Mouse (Mus musculus): Measurements from ENCODE around the gene Atp6v0b.

The Atp6v0b gene

DNA sequence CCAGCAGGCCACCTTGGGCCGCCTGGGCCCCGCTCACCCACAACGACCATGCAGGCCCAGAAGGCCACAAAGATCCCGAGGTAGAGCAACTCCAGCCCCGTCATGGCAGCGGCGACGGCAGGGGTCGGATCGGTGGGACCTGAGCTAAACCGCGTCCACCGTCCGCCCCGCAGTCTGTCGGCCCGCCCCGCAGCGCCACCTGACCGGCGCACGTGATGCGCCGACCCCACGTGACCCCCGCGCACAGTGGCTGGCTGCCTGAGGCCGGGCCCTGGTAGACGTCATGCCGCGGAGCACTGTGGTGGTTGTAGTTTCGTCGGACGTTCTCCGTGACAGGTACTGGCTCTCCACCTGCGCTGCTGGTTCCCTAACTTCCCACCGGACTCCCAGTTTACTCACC is at the start of gene Atp6v0b:
Gene Atp6v0b, minus strand, starts transcription at position 201 of the 400 bp plus-strand sequence.
- DNase-seq (ENCODE audit: low read depth): peak; percentile 92

DNA sequence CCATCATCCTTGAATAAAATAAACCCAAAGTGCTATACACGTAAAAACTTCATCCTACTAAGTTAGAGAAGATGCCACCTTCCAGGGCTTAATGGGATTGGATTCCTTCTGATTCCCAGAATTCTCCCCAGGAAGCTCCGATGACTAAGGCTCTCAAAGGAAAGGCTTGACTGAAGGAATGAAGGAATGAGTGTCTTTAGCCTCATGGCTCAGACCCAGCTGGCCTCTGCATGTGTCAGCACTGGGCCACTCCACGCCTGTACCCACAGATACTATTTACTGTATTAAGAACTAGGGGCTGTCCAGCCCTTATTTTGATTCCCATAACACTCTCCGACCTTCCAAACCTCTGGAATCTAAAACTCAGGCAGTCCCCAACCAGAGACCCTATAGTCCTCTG is 46.9 kb upstream of the Atp6v0b start:
- DNase-seq (ENCODE audit: low read depth): no peak

DNA sequence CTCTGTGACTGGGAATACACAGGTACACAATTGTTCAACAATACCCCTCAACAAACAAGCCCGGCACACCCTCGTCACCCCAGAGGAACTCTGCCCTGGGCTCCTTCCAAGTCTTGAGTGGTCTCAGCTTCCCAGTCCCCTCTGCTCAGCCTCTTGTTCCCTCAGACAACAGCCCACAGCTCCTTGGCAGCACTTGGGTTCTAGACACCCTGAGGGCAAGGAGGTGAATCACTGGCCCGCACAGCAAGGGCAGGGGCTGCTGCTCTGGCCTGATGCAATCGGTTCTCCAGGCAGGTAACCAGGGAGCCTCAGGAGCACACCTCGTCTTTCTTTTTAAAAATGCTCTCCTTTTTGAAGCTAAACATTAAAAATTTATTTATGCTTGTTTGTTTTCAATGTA is 46.1 kb upstream of the Atp6v0b start:
- no peak for DNase-seq (ENCODE audit: low read depth)

DNA sequence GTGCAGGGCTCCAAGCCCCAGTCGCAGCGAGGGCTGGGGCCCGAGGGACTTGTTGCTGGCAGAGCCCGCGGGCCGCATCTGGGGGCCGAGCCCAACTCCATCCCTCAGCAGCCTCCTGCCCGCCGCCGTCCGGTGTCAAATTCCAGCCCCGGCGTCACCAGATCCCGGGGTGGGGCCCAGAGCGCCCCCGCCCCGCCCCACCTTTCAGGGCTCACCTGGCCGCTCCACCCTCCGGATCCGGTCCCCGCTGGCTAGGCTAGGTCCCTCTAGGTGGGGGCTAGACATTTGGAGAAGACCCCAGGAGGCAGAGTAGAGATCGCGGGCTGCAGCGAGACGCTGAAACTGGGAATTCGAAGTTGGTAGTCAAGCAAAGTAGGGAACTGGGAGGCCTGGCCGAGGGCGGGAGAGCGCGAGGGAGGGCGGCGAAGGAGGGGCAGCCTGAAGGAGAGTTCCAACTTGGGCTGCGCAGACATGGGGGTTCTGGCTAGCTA is 42.3 kb upstream of the Atp6v0b start, which contains the start of gene Artn:
Gene Artn, minus strand, starts transcription at position 373 of the 491 bp plus-strand sequence.
- DNase-seq (ENCODE audit: low read depth): no peak

DNA sequence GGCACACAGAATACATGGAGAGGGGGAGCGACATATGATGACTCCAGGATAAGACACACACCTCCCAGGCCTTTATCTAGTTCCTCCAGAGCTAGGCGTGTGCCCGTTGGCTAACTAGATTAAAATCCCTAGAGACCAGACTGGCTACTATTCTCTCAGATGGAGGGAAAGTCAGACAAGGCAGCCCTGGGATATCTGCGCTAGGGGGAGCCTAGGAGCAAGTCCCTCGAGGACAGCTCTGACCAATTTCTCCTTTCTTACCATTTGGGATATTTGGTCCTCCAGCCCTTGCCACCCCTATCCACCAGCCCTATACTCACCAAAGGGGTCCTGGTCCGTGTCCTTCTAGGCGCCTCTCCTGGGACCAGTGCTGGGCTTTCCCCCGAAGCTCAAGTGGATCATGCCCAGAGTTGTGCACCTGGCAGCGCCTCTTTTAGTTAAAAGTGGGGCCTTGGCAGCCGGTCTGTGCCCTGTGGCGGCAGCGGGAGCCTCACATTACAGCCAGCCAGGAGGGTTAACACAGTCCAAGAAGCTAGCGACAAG is 41.6 kb upstream of the Atp6v0b start:
- no peak for DNase-seq (ENCODE audit: low read depth)

DNA sequence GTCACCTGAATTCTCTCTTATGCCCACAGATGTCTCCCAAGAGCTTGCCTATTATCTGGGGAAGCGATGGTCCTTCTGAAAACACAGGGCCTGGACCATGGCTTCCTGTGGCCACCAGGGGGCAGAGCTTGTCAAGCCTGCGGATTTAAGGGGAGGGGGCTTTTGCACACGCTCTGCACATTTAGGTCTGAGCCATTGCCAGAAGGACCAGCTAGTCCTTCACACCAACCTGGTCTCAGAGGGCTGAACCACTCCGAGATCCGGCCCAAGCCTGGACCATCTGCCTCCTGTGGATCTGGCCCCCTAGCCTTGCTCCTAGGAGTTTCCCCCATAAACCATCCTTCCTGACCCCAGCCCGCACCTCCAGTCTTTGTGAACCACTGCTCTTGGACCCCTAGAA is 41.1 kb upstream of the Atp6v0b start:
- DNase-seq (ENCODE audit: low read depth): peak; percentile 34

DNA sequence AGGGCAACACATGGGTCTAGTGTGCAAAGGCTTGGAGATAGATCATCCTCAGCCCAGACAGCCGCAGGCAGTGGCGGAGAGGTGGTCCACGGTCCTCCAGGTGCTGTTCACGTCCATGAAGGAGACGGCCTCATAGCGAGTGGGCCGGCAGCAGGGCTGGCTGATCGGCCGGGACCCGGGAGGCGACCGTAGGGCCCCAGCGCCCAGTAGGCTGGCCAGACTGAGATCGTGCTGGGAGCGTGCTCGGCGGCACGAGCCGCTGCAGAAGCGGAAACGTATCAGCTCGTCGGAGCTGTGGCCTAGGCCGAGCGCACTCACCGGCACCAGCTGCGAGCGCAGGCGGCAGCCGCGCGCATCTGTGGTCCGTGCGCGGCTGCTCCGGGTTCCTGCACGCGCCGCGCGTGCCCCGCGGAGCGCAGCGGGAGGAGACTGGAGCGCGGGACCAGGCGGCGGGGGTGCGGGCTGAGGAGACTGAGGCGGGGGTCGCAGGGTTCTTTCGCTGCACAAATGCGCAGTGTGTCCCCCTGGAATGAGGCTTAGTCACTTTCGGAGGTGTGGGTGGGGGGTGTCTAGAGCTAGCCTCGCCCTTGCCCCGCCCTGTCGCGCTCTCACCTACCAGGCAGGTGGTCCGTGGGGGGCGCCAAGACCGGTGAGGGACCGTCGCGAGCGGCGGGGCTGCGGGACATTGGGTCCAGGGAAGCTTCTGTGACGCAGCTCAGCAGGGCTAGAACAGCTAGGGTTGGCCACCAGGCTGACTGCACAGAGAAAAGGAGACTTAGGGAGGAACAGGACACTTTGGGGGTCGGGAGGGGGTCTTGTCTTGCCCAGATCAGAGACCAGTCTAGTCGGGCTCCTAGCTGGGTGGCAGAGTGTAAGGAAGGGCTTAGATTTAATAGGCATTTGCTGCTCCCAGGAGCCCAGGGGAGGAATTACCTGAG is 39.7 kb upstream of the Atp6v0b start:
- no peak for DNase-seq (ENCODE audit: low read depth)

DNA sequence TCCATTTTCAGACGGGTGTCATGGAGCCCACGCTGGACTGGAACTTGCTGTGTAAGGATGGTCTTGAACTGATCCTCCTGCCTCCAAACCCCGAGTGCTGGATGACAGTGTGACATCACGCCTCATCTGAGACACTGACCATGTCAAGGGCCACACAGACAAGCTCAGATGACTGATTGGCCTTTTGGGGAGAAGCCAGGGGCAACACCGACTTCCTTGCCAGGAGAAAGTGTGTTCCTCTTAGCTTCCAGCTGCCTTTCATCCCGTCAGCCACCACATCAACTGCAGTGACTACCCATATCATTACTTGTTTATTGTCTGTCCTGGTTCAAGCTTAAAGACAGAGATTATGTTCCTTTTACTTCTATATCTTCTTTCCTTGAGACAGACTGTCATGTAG is 37.8 kb upstream of the Atp6v0b start:
- DNase-seq (ENCODE audit: low read depth): no peak

DNA sequence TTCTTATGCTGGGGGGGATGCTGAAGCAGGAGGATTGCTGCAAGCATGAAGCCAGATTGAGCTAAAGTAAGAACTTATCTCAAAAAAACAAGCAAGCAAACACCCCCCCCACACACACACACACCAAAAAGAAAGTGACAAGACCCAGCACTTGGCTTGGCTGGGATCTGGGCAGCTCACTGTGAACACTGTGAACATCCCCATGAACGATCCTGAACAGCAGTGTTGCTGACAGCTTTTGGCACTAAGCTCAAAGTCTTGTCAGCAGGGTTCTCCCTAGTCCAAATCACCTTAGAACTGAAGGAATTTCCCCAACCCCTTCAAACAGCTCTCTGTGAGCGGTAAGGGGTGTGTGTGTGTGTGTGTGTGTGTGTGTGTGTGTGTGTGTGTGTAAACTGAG is 36.3 kb upstream of the Atp6v0b start:
- no peak for DNase-seq (ENCODE audit: low read depth)

DNA sequence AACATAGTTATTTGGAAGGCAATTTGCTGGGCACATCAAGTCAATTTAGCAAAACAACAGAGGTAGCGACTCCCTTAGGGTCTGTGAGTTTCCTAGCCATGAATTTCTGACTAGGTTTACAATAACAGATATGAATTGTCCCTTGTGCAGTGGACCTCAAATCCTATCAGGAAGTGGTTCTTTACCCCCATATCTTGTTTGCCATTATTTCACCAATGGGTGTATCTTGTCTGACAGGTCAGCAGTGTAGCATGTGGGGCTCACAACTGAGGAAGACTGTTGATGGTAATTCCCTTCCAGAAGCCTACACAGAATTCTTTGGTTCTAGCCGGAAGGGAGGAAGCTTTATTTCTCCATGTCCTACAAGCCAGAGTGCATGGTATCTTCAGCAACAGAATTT is 34.2 kb upstream of the Atp6v0b start:
- no peak for DNase-seq (ENCODE audit: low read depth)

DNA sequence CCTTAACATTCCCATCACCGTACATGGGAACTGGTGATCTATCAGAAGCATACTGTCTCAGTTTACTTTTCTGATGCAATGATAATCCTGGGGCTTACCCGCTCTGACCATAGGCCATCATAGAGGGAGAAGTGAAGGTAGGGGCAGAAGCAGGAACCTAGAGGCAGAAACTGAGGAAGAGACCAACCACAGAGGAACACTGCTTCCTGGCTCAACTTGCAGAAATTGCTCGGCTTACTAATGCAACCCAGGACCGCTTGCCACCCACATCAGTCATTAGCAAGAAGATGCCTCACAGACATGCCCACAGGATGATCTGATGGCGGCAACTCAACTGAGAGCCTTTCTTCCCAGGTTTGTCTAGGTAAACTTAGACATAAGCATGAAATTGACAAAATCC is 31.6 kb upstream of the Atp6v0b start:
- no peak for DNase-seq (ENCODE audit: low read depth)

DNA sequence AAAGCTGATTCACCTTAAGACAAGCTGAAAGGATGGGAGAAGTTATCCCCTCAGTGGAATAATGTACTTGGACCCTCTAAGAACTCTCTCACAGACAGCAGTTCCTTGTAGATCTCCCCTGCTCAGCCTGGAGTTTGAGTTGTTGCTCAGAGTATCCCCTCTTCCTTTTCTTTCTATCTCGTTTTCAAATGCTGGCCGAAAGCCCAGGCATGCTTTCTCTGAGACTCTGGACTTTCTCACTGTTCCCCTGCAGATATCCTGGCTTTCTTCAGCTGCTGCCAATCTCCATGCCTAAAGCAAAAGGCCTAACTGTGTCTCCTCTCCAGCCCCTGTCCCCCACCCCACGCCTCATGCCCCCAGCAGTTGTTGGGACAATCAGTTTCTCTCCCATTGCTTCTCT is 31.1 kb upstream of the Atp6v0b start:
- DNase-seq (ENCODE audit: low read depth): no peak

DNA sequence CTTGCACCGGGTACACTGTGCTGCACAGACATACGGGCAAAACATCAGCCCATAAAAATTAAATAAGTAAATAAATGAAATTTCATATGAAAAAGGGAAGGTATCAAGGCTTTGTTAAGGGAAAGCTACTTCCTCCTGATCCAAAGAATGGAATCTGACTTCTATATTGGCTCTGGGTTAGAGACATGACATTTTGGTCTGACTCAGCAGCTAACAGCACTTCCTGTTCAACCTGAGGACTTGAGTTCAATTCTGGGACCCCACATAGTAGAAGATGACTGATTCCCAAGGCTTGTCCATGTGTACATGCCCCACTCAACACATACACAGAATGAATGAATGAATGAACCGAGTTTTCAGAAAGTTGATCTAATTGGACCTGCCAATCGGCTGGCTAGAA is 30.7 kb upstream of the Atp6v0b start:
- no peak for DNase-seq (ENCODE audit: low read depth)

DNA sequence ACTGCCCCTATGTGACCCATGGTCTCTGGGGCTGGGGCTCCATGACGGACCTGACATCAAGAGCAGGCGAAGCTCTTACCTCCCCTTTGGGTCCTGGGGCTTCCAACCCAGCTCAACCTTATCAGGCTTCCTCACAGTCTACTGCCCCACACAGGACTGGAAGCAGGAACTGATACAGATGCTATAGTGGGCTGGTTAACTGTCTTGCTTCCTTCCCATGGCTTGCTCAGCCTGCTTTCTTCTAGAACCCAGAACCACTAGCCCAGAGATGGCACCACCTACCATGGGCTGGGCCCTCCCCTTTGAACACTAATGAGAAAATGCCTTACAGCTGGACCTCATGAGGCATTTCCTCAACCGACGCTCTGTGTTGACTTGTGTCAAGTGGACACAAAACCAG is 30.3 kb upstream of the Atp6v0b start:
- no peak for DNase-seq (ENCODE audit: low read depth)

DNA sequence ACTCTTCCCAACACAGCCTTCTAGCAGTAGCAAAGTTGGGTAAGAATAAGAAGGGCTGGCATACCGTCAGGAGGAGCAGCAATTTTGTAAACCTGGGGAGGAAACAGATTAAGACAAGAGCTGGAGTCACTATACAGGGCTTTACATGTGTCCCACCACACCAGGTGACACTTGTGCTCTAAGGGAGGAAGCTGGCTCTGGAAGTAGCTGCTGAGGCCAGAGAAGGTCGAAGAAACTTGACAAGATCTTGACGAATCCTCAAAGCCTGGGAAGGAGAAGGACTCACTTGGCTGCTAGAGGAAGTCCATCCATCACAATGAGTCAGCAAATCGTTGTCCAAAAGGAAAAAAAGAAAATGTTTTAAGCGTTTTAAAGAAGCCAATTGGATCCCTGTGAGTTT is 29.3 kb upstream of the Atp6v0b start:
- no peak for DNase-seq (ENCODE audit: low read depth)

DNA sequence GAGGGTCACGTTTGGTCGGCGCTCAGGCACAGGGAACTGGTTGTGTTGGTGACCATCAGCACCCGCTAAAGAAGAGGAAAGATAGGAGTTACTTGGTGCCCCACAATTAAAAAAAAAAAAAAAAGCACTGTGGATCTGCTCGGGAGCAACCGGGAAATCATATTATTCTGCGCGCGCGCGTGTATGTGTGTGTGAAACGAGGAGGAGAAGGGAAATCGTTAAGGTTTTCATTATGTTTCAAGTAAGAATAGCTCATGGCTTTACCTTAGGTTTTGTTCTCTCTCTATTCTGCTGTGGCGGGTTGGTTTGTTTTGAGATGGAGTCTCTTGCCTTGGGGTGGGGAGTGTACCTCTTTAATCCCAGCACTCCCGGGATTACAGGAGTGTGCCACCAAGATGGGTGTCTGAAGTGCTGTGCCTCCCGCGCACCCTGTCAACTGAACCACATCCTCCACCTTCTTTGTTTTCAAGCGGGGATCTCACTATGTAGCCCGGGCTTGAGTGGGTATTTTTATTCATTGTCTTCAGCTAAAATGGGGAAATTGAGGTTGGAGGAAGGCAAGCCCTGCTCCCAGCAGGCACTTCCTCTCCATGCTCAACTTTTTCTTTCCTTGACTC is 28.5 kb upstream of the Atp6v0b start:
- no peak for DNase-seq (ENCODE audit: low read depth)

DNA sequence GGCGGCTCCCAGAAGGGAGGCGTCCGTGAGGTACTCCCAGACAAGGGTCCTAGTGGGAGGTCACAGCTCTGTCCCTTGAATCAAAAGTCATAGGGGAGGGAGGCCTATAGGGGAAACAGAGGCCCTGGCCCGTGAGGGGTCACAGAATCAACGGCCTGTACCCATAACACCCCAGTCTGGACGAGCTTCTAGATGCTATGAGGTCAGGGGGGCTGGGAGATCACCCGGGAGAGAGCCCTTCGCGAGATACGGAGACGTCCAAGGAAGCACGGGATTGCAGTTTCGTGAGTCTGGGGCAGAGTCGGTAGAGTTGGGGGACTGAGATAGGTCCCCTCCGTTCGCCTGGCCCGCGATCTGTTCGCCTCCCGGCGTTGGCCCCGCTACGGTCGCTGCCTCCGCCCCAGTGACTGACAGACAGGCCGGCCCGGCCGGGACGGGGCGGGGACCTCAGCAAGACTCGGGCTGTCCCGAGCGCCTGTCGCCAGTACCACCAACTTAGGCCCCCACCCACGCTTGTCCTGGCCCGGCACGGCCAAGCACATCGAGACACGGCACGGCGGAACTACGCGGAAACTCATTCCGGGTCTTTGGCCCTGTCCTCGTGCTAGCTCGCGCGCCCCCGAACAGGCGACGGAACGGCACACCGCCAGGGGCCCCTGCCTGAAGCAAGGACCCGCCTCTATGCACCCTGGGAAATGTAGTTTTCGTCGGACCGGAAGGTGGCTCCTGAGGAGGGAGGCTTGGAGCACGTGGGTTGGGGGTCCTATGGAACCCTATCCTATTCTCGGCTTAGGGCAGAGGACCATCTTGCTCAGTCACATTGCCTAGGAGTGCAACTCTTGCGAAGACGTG is 27.7 kb upstream of the Atp6v0b start, which contains the start of gene Ipo13:
Gene Ipo13, minus strand, starts transcription at position 409 of the 852 bp plus-strand sequence.
- DNase-seq (ENCODE audit: low read depth): peak; percentile 96

DNA sequence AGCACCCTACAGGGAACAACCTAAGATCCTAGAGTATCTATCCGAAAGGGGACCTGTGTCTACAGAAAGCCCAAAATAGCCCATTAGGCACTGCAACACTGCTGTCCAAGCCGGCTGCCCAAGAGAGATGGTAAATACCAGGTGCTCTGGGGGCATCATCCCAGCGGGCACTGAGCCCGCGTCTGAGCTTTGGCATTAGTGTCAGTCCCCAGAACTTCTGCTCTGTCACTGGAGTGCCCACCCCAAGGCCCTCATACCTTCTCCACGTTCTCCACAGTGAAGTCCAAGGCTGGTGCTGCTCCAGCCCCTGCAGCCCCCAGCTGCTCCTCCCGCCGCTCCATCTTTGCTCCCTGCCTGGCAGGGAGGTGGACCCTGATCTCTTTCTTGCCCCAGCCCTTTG is 26.9 kb upstream of the Atp6v0b start:
- DNase-seq (ENCODE audit: low read depth): no peak

DNA sequence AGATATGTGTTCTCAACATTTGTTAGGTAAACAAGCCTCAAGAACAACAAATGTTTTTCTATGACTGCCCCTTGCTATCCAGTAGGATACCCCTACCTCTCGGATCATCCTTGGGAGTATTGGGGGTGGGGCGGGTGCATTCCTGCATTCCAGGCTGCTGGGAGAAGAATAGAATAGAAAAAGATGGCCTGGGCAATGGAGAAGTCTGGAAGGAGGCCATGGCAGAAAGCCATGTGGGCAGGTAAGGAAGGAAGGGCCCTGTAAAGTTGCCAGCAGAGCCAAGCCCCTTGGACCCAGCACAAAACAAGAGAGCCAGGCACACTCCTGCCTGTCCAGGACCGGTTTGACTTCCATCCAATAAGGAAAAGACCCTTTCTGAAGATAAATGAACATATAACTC is 26.3 kb upstream of the Atp6v0b start:
- DNase-seq (ENCODE audit: low read depth): no peak

DNA sequence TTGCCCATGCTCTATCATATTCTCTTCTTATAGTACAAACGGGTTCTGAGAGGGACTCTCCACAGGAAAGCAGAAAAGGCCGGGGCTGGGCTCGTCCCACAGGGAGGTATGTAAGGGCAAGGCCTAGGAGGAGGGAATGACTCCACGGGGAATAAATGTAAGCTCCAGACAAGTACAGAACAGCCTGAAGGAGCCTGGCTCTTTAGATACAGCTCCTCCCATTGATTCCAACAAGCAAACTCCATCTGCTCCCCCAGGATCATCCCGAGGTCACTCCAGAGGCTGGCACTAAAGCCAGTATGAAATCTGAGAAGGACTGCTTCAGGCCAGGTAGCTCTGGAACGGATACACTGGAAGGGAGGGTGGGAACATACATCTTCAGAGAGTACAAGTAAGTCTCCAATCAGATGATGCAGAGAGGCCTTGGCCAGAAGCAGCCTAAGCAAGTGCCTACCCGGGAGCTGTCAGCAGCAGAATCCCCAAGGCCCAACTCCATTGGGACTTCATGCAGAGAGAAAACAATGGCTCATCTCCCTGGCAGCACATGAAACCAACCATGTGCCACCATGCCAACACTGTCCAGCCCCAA is 25.6 kb upstream of the Atp6v0b start:
- DNase-seq (ENCODE audit: low read depth): no peak

DNA sequence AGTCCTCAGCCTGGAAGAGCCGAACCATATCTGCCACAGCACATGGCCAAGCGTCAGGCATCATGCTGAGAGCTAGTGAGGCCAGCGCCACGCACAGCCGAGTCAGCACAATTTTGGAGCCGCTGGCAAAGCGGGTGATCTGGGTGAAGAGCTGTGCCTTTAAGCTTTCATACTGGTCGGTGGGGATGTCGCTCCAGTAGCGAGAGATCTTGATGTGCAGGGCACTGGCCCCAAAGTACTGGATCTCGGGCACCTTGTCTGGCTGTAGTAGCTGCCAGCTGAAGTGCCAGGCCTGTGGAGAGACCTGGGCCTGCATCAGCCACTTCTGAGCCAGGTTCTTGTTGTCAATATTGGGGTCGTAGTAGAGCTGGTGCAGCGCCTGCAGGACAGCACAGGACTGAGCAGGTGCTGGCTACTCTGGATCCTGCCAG is 25.0 kb upstream of the Atp6v0b start:
- DNase-seq (ENCODE audit: low read depth): no peak
